ENCODE assay signal across 22 mouse cellular contexts in the genomic region with DNA sequence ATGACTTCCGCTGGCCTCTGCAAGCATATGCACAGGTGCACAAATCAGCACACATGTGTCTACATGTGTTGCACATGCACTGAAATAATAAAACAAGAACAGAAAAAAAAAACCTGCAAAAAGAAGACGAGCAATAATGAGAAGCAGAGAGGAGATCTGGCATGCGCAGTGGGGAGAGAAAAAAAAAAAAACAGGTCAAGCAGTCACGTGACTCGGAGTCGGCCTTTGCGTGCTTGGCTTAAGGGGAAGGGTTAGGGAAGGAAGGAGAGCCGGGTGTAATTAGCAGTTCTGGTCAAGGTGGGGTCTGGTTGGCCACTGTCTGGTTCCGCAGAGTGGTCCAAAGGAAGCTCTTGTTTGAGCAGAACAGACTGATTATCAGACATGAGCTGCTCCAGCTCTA.
A peak's percentile ranks its signal among the peaks of the same experiment; 100 is the strongest.
DNase-seq lines count a peak whose midpoint lies in the region; TF ChIP-seq lines count a peak whose summit lies in the region.
"Had no signal": no experiment of that assay in that cellular context is flagged by ENCODE, and none has a peak within 500 bp of the region (broad histone marks: within the 10 kb centered on the region; RNA-seq: fewer than 3 reads in every experiment).

No protein-coding gene starts in this region.

- no peak overlapping the region for H3K4me2 ChIP-seq in CH12.LX (ENCODE audit: insufficient read depth, low read depth, poor library complexity, severe bottlenecking)
- H3K4me2 ChIP-seq: forebrain, embryonic 12.5 days; forebrain, embryonic 15.5 days; heart, embryonic 12.5 days; heart, embryonic 15.5 days; hindbrain, embryonic 13.5 days; intestine, embryonic 15.5 days had no signal

- H3K27ac ChIP-seq in CH12.LX (ENCODE audit: insufficient read depth, low read depth), result no peak overlapping the region
- H3K27ac ChIP-seq: forebrain, embryonic 12.5 days; forebrain, embryonic 15.5 days; heart, embryonic 15.5 days; hindbrain, embryonic 10.5 days; hindbrain, embryonic 13.5 days; intestine, embryonic 15.5 days had no signal

- in situ Hi-C loops in CH12.LX (cut with MboI; ENCODE audit: low pct_ligation_motif_present, low pct_unique_long_range_greater_than_20kb, low sequenced_read_pairs), result no loop called here

- DNase-seq in CH12.LX (ENCODE audit: extremely low read depth) (no peak), ZHBTc4 (ENCODE audit: low read depth, low spot score) (peak; percentile 48)
- no peak for DNase-seq in urinary bladder, postnatal 10 days (ENCODE audit: low spot score)
- DNase-seq in lung, postnatal 36 days, result no peak
- DNase-seq in cerebellum, postnatal 10 days, result no peak
- DNase-seq: adrenal gland, postnatal 10 days; adrenal gland, postnatal 36 days; cerebellum, adult 18-20 months; cerebellum, adult 9-10 months; cerebellum, postnatal 25 days; gastrocnemius, postnatal 25 days; heart, adult 18-20 months; heart, postnatal 10 days; heart, postnatal 36 days had no signal

- TF ChIP-seq EP300 in CH12.LX (IDR thresholded peaks at IDR 0.05; ENCODE audit: low read length), result no peak

- no peaks in the 10 kb centered on the region for H3K79me3 ChIP-seq in C2C12 (ENCODE audit: low read depth)

- H3K79me2 ChIP-seq in C2C12 (ENCODE audit: control insufficient read depth, insufficient read depth) (no peaks in the 10 kb centered on the region), CH12.LX (replicated peaks; ENCODE audit: control insufficient read depth, extremely low read depth, insufficient read depth, poor library complexity, severe bottlenecking) (no peaks in the 10 kb centered on the region)

- no peaks in the 10 kb centered on the region for H3K27me3 ChIP-seq in C2C12 (ENCODE audit: control insufficient read depth, insufficient read depth, insufficient read length)
- H3K27me3 ChIP-seq in CH12.LX (replicated peaks), result peaks cover 55% of the 10 kb centered on the region
- H3K27me3 ChIP-seq: forebrain, embryonic 15.5 days; heart, embryonic 12.5 days; heart, embryonic 15.5 days; hindbrain, embryonic 13.5 days; intestine, embryonic 15.5 days had no signal

- dilution Hi-C loops in CH12.LX (cut with MboI; ENCODE audit: extremely low pct_ligation_motif_present, extremely low pct_unique_long_range_greater_than_20kb, low sequenced_read_pairs), result no loop called here

- TF ChIP-seq POLR2A in CH12.LX (IDR thresholded peaks at IDR 0.05; ENCODE audit: low read depth, low read length), result no peak

- no peak overlapping the region for H3ac ChIP-seq in C2C12 (ENCODE audit: control insufficient read depth, insufficient read length, low read depth)

- TF ChIP-seq CTCF in C2C12 (IDR thresholded peaks at IDR 0.05; ENCODE audit: control insufficient read depth, insufficient read depth, insufficient read length) (no peak), CH12.LX (conservative IDR thresholded peaks at IDR 0.05 in 1 of 2, IDR thresholded peaks at IDR 0.05 in 1 of 2; ENCODE audit: low read depth in 2 of 2, low read length in 2 of 2) (no peak)

- H3K4me1 ChIP-seq in CH12.LX (ENCODE audit: control insufficient read depth in 1 of 2, insufficient read depth in 2 of 2), result 0 out of 4 replicates have a peak, but pooled peaks cover 0 to 2% of the 10 kb centered on the region in 2 experiments
- H3K4me1 ChIP-seq: forebrain, embryonic 12.5 days; forebrain, embryonic 15.5 days had no signal

- TF ChIP-seq RAD21 in CH12.LX (IDR thresholded peaks at IDR 0.05; ENCODE audit: low read depth, low read length), result no peak

- no peak overlapping the region for H3K9ac ChIP-seq in CH12.LX (ENCODE audit: insufficient read depth, low read depth)
- H3K9ac ChIP-seq: forebrain, embryonic 12.5 days; forebrain, embryonic 15.5 days; heart, embryonic 12.5 days; heart, embryonic 15.5 days; hindbrain, embryonic 13.5 days; intestine, embryonic 15.5 days had no signal

- H3K4me3 ChIP-seq in C2C12 (ENCODE audit: insufficient read depth, poor library complexity, severe bottlenecking), result no peak overlapping the region
- no peak overlapping the region for H3K4me3 ChIP-seq in CH12.LX (replicated peaks in 1 of 3; ENCODE audit: low read depth in 2 of 3, low read length in 2 of 3, poor library complexity in 1 of 3)
- H3K4me3 ChIP-seq: forebrain, embryonic 12.5 days; forebrain, embryonic 15.5 days; heart, embryonic 12.5 days; heart, embryonic 15.5 days; hindbrain, embryonic 10.5 days; hindbrain, embryonic 13.5 days; intestine, embryonic 15.5 days had no signal

- H3K36me3 ChIP-seq in C2C12 (ENCODE audit: control insufficient read depth, insufficient read depth) (no peaks in the 10 kb centered on the region), CH12.LX (replicated peaks in 1 of 2; ENCODE audit: control insufficient read depth in 1 of 2, insufficient read depth in 1 of 2, low read length in 1 of 2) (no peaks in the 10 kb centered on the region)
- H3K36me3 ChIP-seq: forebrain, embryonic 12.5 days; forebrain, embryonic 15.5 days; heart, embryonic 12.5 days; heart, embryonic 15.5 days; hindbrain, embryonic 10.5 days; hindbrain, embryonic 13.5 days; intestine, embryonic 15.5 days had no signal

- H3K9me3 ChIP-seq in CH12.LX (replicated peaks; ENCODE audit: low read length), result no peaks in the 10 kb centered on the region
- H3K9me3 ChIP-seq: forebrain, embryonic 12.5 days; forebrain, embryonic 15.5 days; heart, embryonic 12.5 days; heart, embryonic 15.5 days; hindbrain, embryonic 10.5 days; hindbrain, embryonic 13.5 days; intestine, embryonic 15.5 days had no signal

TF ChIP-seq in C2C12, 6 proteins besides CTCF, POLR2A, EP300 and RAD21:
- TF ChIP-seq USF1 (IDR thresholded peaks at IDR 0.05; ENCODE audit: low read depth), result peak; percentile 38
- TF ChIP-seq MAX (IDR thresholded peaks at IDR 0.05), result no peak

TF ChIP-seq in CH12.LX, 34 proteins besides CTCF, POLR2A, EP300 and RAD21:
- 0 out of 2 replicates have a peak, but pooled peaks have one; percentile 29 for TF ChIP-seq BHLHE40 (IDR thresholded peaks at IDR 0.05; ENCODE audit: low read depth, low read length)
- no peak for TF ChIP-seq IRF4 (IDR thresholded peaks at IDR 0.05; ENCODE audit: low read depth, low read length)
- TF ChIP-seq ZNF384 (IDR thresholded peaks at IDR 0.05; ENCODE audit: low read depth, low read length), result peak; percentile 27; the same call in 1 of the 2 replicates
- no peak for TF ChIP-seq TBP (conservative IDR thresholded peaks at IDR 0.05; ENCODE audit: low read depth, low read length)
- no peak for TF ChIP-seq ETS1 (conservative IDR thresholded peaks at IDR 0.05; ENCODE audit: low read depth, low read length)
- no peak for TF ChIP-seq POLR2AphosphoS2 (IDR thresholded peaks at IDR 0.05; ENCODE audit: low read depth, low read length)
- peak; percentile 28; the same call in 1 of the 2 replicates for TF ChIP-seq USF1 (IDR thresholded peaks at IDR 0.05; ENCODE audit: low read depth, low read length)
- no peak for TF ChIP-seq CHD2 (IDR thresholded peaks at IDR 0.05; ENCODE audit: low read length)
- no peak for TF ChIP-seq MEF2A (IDR thresholded peaks at IDR 0.05; ENCODE audit: borderline replicate concordance, low read depth, low read length)
- TF ChIP-seq SMC3 (IDR thresholded peaks at IDR 0.05; ENCODE audit: low read depth, low read length), result no peak
- no peak for TF ChIP-seq MAZ (IDR thresholded peaks at IDR 0.05; ENCODE audit: low read depth, low read length)
- TF ChIP-seq JUN (IDR thresholded peaks at IDR 0.05; ENCODE audit: insufficient read depth, low read depth, low read length), result no peak
- TF ChIP-seq RCOR1 (conservative IDR thresholded peaks at IDR 0.05; ENCODE audit: low read depth, low read length), result no peak
